Mouse (Mus musculus): ENCODE data around the gene C530025M09Rik.

C530025M09Rik gene

DNA sequence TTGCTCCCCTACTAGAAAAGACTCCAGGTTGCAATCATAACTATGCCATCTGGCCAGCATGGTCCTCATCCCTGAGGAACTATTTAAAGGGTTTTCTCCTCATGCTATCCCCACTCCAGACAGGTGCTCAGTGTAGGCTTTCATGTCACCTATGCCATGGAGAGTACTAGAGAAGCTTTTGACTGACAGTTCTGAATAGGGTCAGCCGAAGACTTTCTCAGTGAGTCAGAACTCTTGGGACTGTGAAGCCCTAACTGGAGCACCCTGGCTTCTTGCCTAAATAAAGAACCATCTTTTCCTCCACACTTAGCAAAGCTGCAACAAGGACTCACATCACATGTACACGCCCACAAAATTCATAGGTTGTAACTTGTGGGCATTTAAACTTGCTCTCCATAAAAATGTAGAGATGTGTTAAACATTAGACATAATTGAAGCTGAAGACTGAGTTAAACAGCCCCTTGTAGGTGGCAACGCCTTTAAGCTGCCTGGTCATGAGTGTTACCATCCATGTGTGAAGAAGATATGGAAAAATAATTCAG, 26.3 kb downstream of the C530025M09Rik start:
- DNase-seq (ENCODE audit: low read depth, low spot score), result no peak

DNA sequence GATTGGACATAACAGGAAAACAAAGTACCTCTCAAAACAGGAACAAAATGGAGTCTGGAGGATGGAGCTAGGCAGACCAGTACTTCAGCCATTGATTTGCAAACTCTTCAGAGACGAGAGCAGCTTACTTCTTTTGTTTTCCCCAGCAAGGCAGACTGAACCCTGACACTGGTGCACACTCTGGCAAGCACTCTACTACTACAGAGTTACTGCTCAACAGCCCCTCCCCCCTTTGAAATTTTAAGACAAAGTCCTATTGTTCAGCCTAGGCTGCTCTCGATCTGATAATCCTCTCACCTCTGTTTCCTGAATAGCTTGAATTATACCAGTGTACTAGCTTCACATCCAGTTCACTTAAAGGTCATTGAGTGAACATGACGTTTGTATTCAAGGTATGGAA, 32.4 kb downstream of the C530025M09Rik start:
- DNase-seq (ENCODE audit: low read depth, low spot score), result no peak

Measured in retina, adult 2 months (tissue).